8 mouse cellular contexts compared by ENCODE assay signal in genomic region chrX:41401186-41401585, GRCm38 (mm10). TPM values are rescaled to one million over a fixed set of nuclear protein-coding genes. Genes with fewer than 3 reads are reported as not detected.
DNase-seq lines count a peak whose midpoint lies in the region; ATAC-seq and TF ChIP-seq lines count a peak whose summit lies in the region.

No protein-coding gene starts in this region.

- H3K4me2 ChIP-seq in liver, embryonic 13.5 days: peak overlapping the region; percentile 59

- H3K27ac ChIP-seq in liver, embryonic 13.5 days: no peak overlapping the region
- no peak overlapping the region for H3K27ac ChIP-seq in thymus, adult 2 months (ENCODE audit: control insufficient read depth, insufficient read depth, low read length)

- ATAC-seq in megakaryocyte, adult 5-6 weeks (ENCODE audit: poor library complexity, severe bottlenecking): no peak
- ATAC-seq in liver, embryonic 13.5 days (ENCODE audit: low read depth): no peak

- peak; percentile 13 to 23 for DNase-seq in cerebellum, postnatal 14 days
- DNase-seq in cerebellum, adult 9-10 months: no peak
- DNase-seq in heart, postnatal 4 days: peak; percentile 4
- DNase-seq in liver, embryonic 13.5 days: no peak
- peak; percentile 18 for DNase-seq in thymus, adult 2 months
- DNase-seq in urinary bladder, adult 2 months (ENCODE audit: low spot score): no peak

- 14% methylated on average over 16 of the region's 17 CpGs for WGBS in liver, embryonic 13.5 days (ENCODE audit: insufficient replicate concordance)
- WGBS in thymus, adult 2 months: 0% methylated on average over 17 of the region's 17 CpGs

- H3K9me3 ChIP-seq in megakaryocyte, embryonic 14.5 days: no peaks in the 10 kb centered on the region
- no peaks in the 10 kb centered on the region for H3K9me3 ChIP-seq in liver, embryonic 13.5 days (replicated peaks)

- H3K4me1 ChIP-seq in megakaryocyte, embryonic 14.5 days: peaks cover 17% of the 10 kb centered on the region
- no peaks in the 10 kb centered on the region; the same call in 1 of the 2 replicates for H3K4me1 ChIP-seq in liver, embryonic 13.5 days (replicated peaks)
- H3K4me1 ChIP-seq in thymus, adult 2 months (replicated peaks; ENCODE audit: control insufficient read depth, insufficient read depth, low read length): peaks cover 13% of the 10 kb centered on the region

- peak overlapping the region; percentile 26; the same call in 1 of the 2 replicates for H3K9ac ChIP-seq in liver, embryonic 13.5 days

- H3K36me3 ChIP-seq in megakaryocyte, embryonic 14.5 days (replicated peaks; ENCODE audit: low read length): no peaks in the 10 kb centered on the region
- no peaks in the 10 kb centered on the region for H3K36me3 ChIP-seq in liver, embryonic 13.5 days
- no peaks in the 10 kb centered on the region for H3K36me3 ChIP-seq in thymus, adult 2 months (ENCODE audit: control insufficient read depth, insufficient read depth, low read length)

- TF ChIP-seq CTCF in thymus, adult 2 months (IDR thresholded peaks at IDR 0.05; ENCODE audit: borderline replicate concordance, control insufficient read depth, extremely low read depth, insufficient read depth, low read length, poor library complexity): no peak

- peaks cover 38% of the 10 kb centered on the region for H3K27me3 ChIP-seq in megakaryocyte, embryonic 14.5 days (replicated peaks)
- H3K27me3 ChIP-seq in liver, embryonic 13.5 days: peaks cover 31% of the 10 kb centered on the region
- no peaks in the 10 kb centered on the region for H3K27me3 ChIP-seq in thymus, adult 2 months (ENCODE audit: control insufficient read depth, insufficient read depth, low read length)

- H3K4me3 ChIP-seq in megakaryocyte, embryonic 14.5 days (replicated peaks): peak overlapping the region; percentile 91
- H3K4me3 ChIP-seq in liver, embryonic 13.5 days (replicated peaks): peak overlapping the region; percentile 45
- peak overlapping the region; percentile 63 for H3K4me3 ChIP-seq in thymus, adult 2 months (ENCODE audit: control insufficient read depth, insufficient read depth, low read length)

- no peak for TF ChIP-seq POLR2A in thymus, adult 2 months (IDR thresholded peaks at IDR 0.05; ENCODE audit: control insufficient read depth, extremely low read depth, insufficient read depth, low read length, poor library complexity)

RNA-seq across cellular contexts. Expression of gene Gria3, which starts 0.5 kb away (rescaled TPM):
- 0.20 TPM in 1 of 2 replicates, not detected in the other for polyA plus RNA-seq in megakaryocyte, embryonic 14.5 days (2012; ENCODE audit: insufficient read depth, low replicate concordance)
- total RNA-seq in megakaryocyte, adult 5-6 weeks (2015): 64.7 and 66.8 TPM in 2 replicates
- total RNA-seq in megakaryocyte, adult 5-6 weeks (2017): 36.9 and 43.7 TPM in 2 replicates
- total RNA-seq in heart, postnatal 4 days (2021): 1 to 10 TPM; 3.9 to 6.6 TPM
- 1.9 and 2.2 TPM in 2 replicates for polyA plus RNA-seq in liver, embryonic 13.5 days (2015; fragmentation: Nextera tagmentation; extraction: Ambion mirVana)
- 2.1 and 2.3 TPM in 2 replicates for polyA plus RNA-seq in thymus, adult 2 months (2012; rRNA removed)
- polyA plus RNA-seq in urinary bladder, adult 2 months (2012; rRNA removed): 8.4 and 8.6 TPM in 2 replicates

Comparison
In these comparisons a context has a peak if more than half of its experiments do, and no peak if none do; other contexts are left out.
1. DNase-seq: peak in cerebellum, postnatal 14 days (2 of 2), heart, postnatal 4 days (single experiment) and thymus, adult 2 months (single experiment); none in cerebellum, adult 9-10 months (single experiment), liver, embryonic 13.5 days (single experiment) and urinary bladder, adult 2 months (single experiment).
2. Peak in every context shown above with its lines, with median percentiles within 50 percentile points of each other: H3K4me3 ChIP-seq.